Mouse (Mus musculus) heart, embryonic 16.5 days (tissue): Measurements from ENCODE around the gene Dtx3l. TPM values are rescaled to one million over a fixed set of nuclear protein-coding genes. Genes with fewer than 3 reads are reported as not detected.

ENCODE experiments used
- polyA plus RNA-seq: library from polyadenylated mRNA; unstranded; fragments of >200 nt; fragmentation: Nextera tagmentation; extraction: Ambion mirVana; gene quantifications from 2 replicates; pipeline ENCODE4 v1.2.1, GENCODE M21; 2015

Gene Dtx3l
- polyA plus RNA-seq, 1 experiment from 2014 or later = 9.4 TPM

Other genes starting within 250 kb of the Dtx3l start
- gene Dirc2, start 169.8 kb downstream of the Dtx3l start, polyA plus RNA-seq = 10.1 and 12.0 TPM in 2 replicates
- 8.3 and 9.4 TPM in 2 replicates for gene Hspbap1, start 168.8 kb downstream of the Dtx3l start, polyA plus RNA-seq
- 1.7 and 2.5 TPM in 2 replicates for gene Parp14, start 67.6 kb downstream of the Dtx3l start, polyA plus RNA-seq
- gene Parp9, start 681 bp downstream of the Dtx3l start, polyA plus RNA-seq = 11.0 and 15.4 TPM in 2 replicates
- 41.4 and 43.5 TPM in 2 replicates for gene Kpna1, start 39.6 kb upstream of the Dtx3l start, polyA plus RNA-seq
- gene Wdr5b, start 102.0 kb upstream of the Dtx3l start, polyA plus RNA-seq = 6.5 and 6.9 TPM in 2 replicates
- 952 and 987 TPM in 2 replicates for gene Fam162a, start 132.4 kb upstream of the Dtx3l start, polyA plus RNA-seq
- gene Ccdc58, start 132.5 kb upstream of the Dtx3l start, polyA plus RNA-seq = 82.2 and 98.9 TPM in 2 replicates
- gene Csta1, start 192.1 kb upstream of the Dtx3l start, polyA plus RNA-seq = 0.05 TPM in 1 of 2 replicates, not detected in the other
- gene Stfa2l1, start 217.7 kb upstream of the Dtx3l start, polyA plus RNA-seq = 0.42 and 0.93 TPM in 2 replicates
- 2.0 and 2.6 TPM in 2 replicates for gene Gm5483, start 245.1 kb upstream of the Dtx3l start, polyA plus RNA-seq